Mouse (Mus musculus) ES-E14 (cell line): ENCODE measurements around the gene Ubac1.

ENCODE experiments used
- CHD2 ChIP-seq: IDR thresholded peaks from 2 replicates; pipeline ENCODE4 v1.6.1; 2014; ENCODE audit warnings: mild to moderate bottlenecking, low read depth, low read length, inconsistent platforms
- HCFC1 ChIP-seq: IDR thresholded peaks from 2 replicates; pipeline ENCODE4 v1.6.1; 2012; ENCODE audit warnings: low read length, inconsistent platforms, borderline replicate concordance; ENCODE audit not compliant: insufficient read depth
- MAFK ChIP-seq: IDR thresholded peaks from 2 replicates; pipeline ENCODE4 v1.6.1; 2014; ENCODE audit warnings: mild to moderate bottlenecking, low read depth, low read length, inconsistent platforms; ENCODE audit not compliant: insufficient read depth
- ZC3H11A ChIP-seq: IDR thresholded peaks from 2 replicates; pipeline ENCODE4 v1.6.1; 2012; ENCODE audit warnings: low read depth, mild to moderate bottlenecking, inconsistent platforms, low read length, borderline replicate concordance
- ZNF384 ChIP-seq: IDR thresholded peaks from 2 replicates; pipeline ENCODE4 v1.6.1; 2012; ENCODE audit warnings: low read depth, low read length, inconsistent platforms

DNA sequence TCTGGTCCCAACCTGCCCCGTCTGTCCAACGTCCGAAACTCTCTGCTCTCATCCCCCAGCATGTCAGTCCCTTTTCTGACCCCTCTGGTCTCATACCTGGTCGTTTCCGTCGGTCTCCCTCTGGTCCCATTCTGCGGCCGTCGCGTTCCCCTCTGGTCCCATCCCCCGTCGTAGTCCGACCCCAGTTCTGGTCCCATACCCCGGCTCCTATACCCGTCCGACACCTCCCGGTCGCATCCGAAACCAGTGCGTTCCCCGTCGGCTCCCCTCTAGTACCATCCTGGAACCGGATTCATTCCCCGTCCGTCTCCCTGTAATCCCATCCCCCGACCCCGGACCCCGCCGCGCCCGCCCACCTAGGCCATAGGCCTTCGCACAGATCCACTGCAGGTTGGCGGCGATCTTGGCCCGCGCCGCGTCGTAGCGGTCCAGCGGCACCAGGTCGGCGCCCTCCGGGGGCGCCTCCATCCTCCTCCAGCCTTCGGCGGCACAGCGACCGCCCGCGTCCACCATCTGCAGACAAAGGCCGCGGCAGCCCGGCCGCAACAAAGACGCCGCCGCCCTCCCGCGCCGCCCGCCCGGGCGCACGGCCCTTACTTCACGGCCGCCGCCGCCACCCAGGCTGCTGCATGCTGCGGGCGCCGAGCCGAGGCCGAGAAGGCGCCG, 39.0 kb downstream of the Ubac1 start:
- TF ChIP-seq MAFK (no peak), HCFC1 (no peak), CHD2 (no peak), ZNF384 (no peak), ZC3H11A (no peak)
